Mouse (Mus musculus) kidney, adult 2 months (tissue): ENCODE data around the gene Rrp36.

Experiments
- CTCF ChIP-seq: fragments of 200-500 bp; conservative IDR thresholded peaks from 2 replicates; pipeline ENCODE4 v1.5.1; 2011; ENCODE audit warnings: low read depth, mild to moderate bottlenecking, control low read depth, low read length, moderate library complexity, mixed read lengths; ENCODE audit not compliant: insufficient read depth, insufficient read length
- POLR2A ChIP-seq: fragments of 200-500 bp; IDR thresholded peaks from one replicate; pipeline ENCODE4 v1.6.1; 2011; ENCODE audit warnings: low read depth, low read length, control low read depth

DNA sequence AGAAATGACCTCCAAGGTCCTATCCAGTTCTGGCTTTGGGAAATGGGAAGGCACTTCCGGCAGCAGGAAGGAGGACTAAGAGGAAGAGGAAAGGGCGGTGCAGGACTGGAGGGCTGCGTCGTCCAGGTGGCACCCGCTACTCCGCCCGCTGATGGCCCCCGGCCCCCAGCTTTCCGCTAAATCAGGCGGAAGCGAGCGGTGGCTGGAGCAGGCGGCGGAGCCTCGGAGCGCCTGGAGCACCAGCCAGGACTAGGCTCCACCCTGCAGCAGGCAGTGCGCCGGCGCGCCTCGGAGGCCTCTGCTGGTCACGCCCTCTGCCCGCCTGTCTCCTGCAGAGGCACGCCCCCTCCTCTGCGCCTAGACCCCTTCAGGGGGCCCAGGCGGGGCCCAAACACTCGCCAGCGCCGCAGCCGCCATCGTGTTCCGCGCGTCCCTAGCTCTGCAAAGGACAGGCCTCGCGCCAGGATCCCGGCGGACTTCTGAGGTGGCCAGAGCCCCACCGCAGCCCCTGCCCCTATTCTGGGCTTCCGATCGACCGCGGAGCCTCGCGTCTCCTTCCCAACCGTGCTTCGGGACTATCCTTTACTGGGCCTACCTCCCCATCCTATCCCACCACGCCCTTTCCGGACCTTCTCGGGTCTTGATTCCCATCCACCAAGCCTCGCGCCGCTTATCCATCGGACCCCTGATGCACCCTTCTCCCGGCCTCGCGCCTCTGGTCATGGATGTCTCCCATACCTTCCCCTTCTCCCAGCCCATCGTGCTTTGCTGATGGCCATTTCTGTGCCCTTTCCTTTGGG is 23.7 kb downstream of the Rrp36 start, which contains the start of gene Cul7:
- TF ChIP-seq CTCF (no peak), POLR2A (peak; percentile 28)
